In genomic region chr2:151743845-151744244, GRCm38 (mm10) we compare ENCODE assay signal across 8 mouse cellular contexts. TPM values are rescaled to one million over a fixed set of nuclear protein-coding genes. Genes with fewer than 3 reads are reported as not detected.
DNase-seq lines count a peak whose midpoint lies in the region; ATAC-seq lines count a peak whose summit lies in the region.

Psmf1 (minus strand) TSS chr2:151744186.

- H3K9me3 ChIP-seq in lung, embryonic 15.5 days = no peaks in the 10 kb centered on the region
- H3K9me3 ChIP-seq in embryonic facial prominence, embryonic 12.5 days = no peaks in the 10 kb centered on the region
- H3K9me3 ChIP-seq in heart, embryonic 11.5 days (replicated peaks; ENCODE audit: control insufficient read depth, low read length) = no peaks in the 10 kb centered on the region
- H3K9me3 ChIP-seq in midbrain, embryonic 14.5 days (ENCODE audit: control insufficient read depth, low read length) = no peaks in the 10 kb centered on the region

- H3K9ac ChIP-seq in lung, embryonic 15.5 days = no peak within 1 kb of the TSS
- no peak within 1 kb of the TSS for H3K9ac ChIP-seq in embryonic facial prominence, embryonic 12.5 days
- no peak within 1 kb of the TSS for H3K9ac ChIP-seq in heart, embryonic 11.5 days (ENCODE audit: low read depth, low read length)
- no peak within 1 kb of the TSS for H3K9ac ChIP-seq in midbrain, embryonic 14.5 days (replicated peaks; ENCODE audit: low read length)

- ATAC-seq in lung, embryonic 15.5 days (ENCODE audit: borderline replicate concordance, extremely low read depth, low FRiP score, low TSS enrichment) = no peak
- ATAC-seq in embryonic facial prominence, embryonic 12.5 days (ENCODE audit: insufficient number of reproducible peaks, insufficient read depth, low FRiP score, low TSS enrichment) = no peak
- ATAC-seq in heart, embryonic 11.5 days (replicated peaks; ENCODE audit: insufficient number of reproducible peaks, low FRiP score, low TSS enrichment) = no peak
- no peak for ATAC-seq in midbrain, embryonic 14.5 days (ENCODE audit: low FRiP score, low TSS enrichment)

- no peak for DNase-seq in lung, postnatal 14 days
- no peak for DNase-seq in layer of hippocampus, postnatal 36 days
- DNase-seq in midbrain, embryonic 14.5 days = no peak
- no peak for DNase-seq in ovary, postnatal 10 days (ENCODE audit: low spot score)
- DNase-seq in Muller cell, postnatal 12 days (ENCODE audit: inconsistent ontology term) = no peak

- no peak within 1 kb of the TSS for H3K4me3 ChIP-seq in lung, embryonic 15.5 days
- no peak within 1 kb of the TSS for H3K4me3 ChIP-seq in embryonic facial prominence, embryonic 12.5 days
- no peak within 1 kb of the TSS for H3K4me3 ChIP-seq in heart, embryonic 11.5 days (ENCODE audit: low read depth, low read length)
- H3K4me3 ChIP-seq in midbrain, embryonic 14.5 days (replicated peaks; ENCODE audit: low read depth, low read length) = no peak within 1 kb of the TSS

- no peaks in the 10 kb centered on the region for H3K36me3 ChIP-seq in lung, embryonic 15.5 days
- no peaks in the 10 kb centered on the region for H3K36me3 ChIP-seq in embryonic facial prominence, embryonic 12.5 days
- no peaks in the 10 kb centered on the region for H3K36me3 ChIP-seq in heart, embryonic 11.5 days (ENCODE audit: control insufficient read depth, insufficient read depth, low read length)
- H3K36me3 ChIP-seq in midbrain, embryonic 14.5 days (ENCODE audit: control insufficient read depth, insufficient read depth, low read length) = no peaks in the 10 kb centered on the region

- H3K4me1 ChIP-seq in lung, embryonic 15.5 days = peaks cover 13% of the 10 kb centered on the region
- peaks cover 11% of the 10 kb centered on the region for H3K4me1 ChIP-seq in embryonic facial prominence, embryonic 12.5 days
- peaks cover 5% of the 10 kb centered on the region; the same call in 1 of the 2 replicates for H3K4me1 ChIP-seq in heart, embryonic 11.5 days (ENCODE audit: control insufficient read depth, insufficient read depth, low read length)
- peaks cover 14% of the 10 kb centered on the region for H3K4me1 ChIP-seq in midbrain, embryonic 14.5 days (ENCODE audit: control insufficient read depth, insufficient read depth, low read length)

- no peak within 1 kb of the TSS for H3K4me2 ChIP-seq in lung, embryonic 15.5 days
- no peak within 1 kb of the TSS for H3K4me2 ChIP-seq in embryonic facial prominence, embryonic 12.5 days (replicated peaks)
- H3K4me2 ChIP-seq in heart, embryonic 11.5 days = no peak within 1 kb of the TSS
- H3K4me2 ChIP-seq in midbrain, embryonic 14.5 days (ENCODE audit: low read length) = no peak within 1 kb of the TSS

- H3K27ac ChIP-seq in lung, embryonic 15.5 days = no peak within 1 kb of the TSS
- H3K27ac ChIP-seq in embryonic facial prominence, embryonic 12.5 days = no peak within 1 kb of the TSS
- H3K27ac ChIP-seq in heart, embryonic 11.5 days (ENCODE audit: low read depth, low read length) = no peak within 1 kb of the TSS
- H3K27ac ChIP-seq in midbrain, embryonic 14.5 days (replicated peaks; ENCODE audit: low read depth, low read length) = no peak within 1 kb of the TSS

- 0 out of 2 replicates have a peak, but pooled peaks cover 3% of the 10 kb centered on the region for H3K27me3 ChIP-seq in lung, embryonic 15.5 days
- H3K27me3 ChIP-seq in embryonic facial prominence, embryonic 12.5 days = no peaks in the 10 kb centered on the region
- no peaks in the 10 kb centered on the region for H3K27me3 ChIP-seq in heart, embryonic 11.5 days (ENCODE audit: control insufficient read depth, insufficient read depth, low read length)
- no peaks in the 10 kb centered on the region for H3K27me3 ChIP-seq in midbrain, embryonic 14.5 days (ENCODE audit: control insufficient read depth, insufficient read depth, low read length)

RNA-seq across cellular contexts. Expression of gene Psmf1, which starts in this region (rescaled TPM):
- polyA plus RNA-seq in lung, embryonic 15.5 days (2015; fragmentation: Nextera tagmentation; extraction: Ambion mirVana) = 35.7 and 39.0 TPM in 2 replicates
- 45.0 and 47.5 TPM in 2 replicates for polyA plus RNA-seq in embryonic facial prominence, embryonic 12.5 days (2016; fragmentation: Nextera tagmentation; extraction: Ambion mirVana)
- polyA plus RNA-seq in heart, embryonic 11.5 days (2014; fragmentation: Nextera tagmentation; extraction: Ambion mirVana) = 30.7 and 33.6 TPM in 2 replicates
- 10 to 100 TPM; 31.3 to 33.7 TPM for total RNA-seq in layer of hippocampus, postnatal 36 days (2021)
- 64.8 and 69.1 TPM in 2 replicates for polyA plus RNA-seq in midbrain, embryonic 14.5 days (2014; fragmentation: Nextera tagmentation; extraction: Ambion mirVana)
